Mouse (Mus musculus) liver, adult 2 months (tissue): ENCODE measurements around the gene Tead3. TPM values are rescaled to one million over a fixed set of nuclear protein-coding genes. Genes with fewer than 3 reads are reported as not detected.
A peak's percentile ranks its signal among the peaks of the same experiment; 100 is the strongest.

Experiments
- DNase-seq: peaks from one replicate; pipeline ENCODE4 v3.0.0-alpha.2; 2011; ENCODE audit warnings: low read depth, low spot score; ENCODE audit errors: extremely low read depth
- H3K27ac ChIP-seq: fragments of 200-500 bp; replicated peaks from 2 replicates; pipeline ENCODE4 v1.5.1; 2012; ENCODE audit warnings: low read depth, mild to moderate bottlenecking, control low read depth, inconsistent platforms, low read length; ENCODE audit not compliant: insufficient read depth
- H3K27me3 ChIP-seq: fragments of 200-500 bp; 2 replicates; pipeline ENCODE4 v1.6.1; 2012; ENCODE audit warnings: mild to moderate bottlenecking, moderate library complexity, low read length, inconsistent platforms; ENCODE audit not compliant: control insufficient read depth, insufficient read depth
- H3K36me3 ChIP-seq: fragments of 200-500 bp; 2 replicates; pipeline ENCODE4 v1.6.1; 2012; ENCODE audit warnings: low read length, inconsistent platforms; ENCODE audit not compliant: control insufficient read depth, insufficient read depth
- H3K4me1 ChIP-seq: fragments of 200-500 bp; 2 replicates; pipeline ENCODE4 v1.6.1; 2011; ENCODE audit warnings: low read length; ENCODE audit not compliant: control insufficient read depth, insufficient read depth
- H3K4me3 ChIP-seq: fragments of 200-500 bp; 2 replicates; pipeline ENCODE4 v1.5.1; 2011; ENCODE audit warnings: low read depth, mild to moderate bottlenecking, control low read depth, low read length, moderate library complexity; ENCODE audit not compliant: insufficient read depth
- H3K79me2 ChIP-seq: fragments of 200-500 bp; 2 replicates; pipeline ENCODE4 v1.6.1; 2012; ENCODE audit warnings: inconsistent platforms, mild to moderate bottlenecking, low read length, moderate library complexity; ENCODE audit not compliant: control insufficient read depth, insufficient read depth
- H3K9ac ChIP-seq: fragments of 200-500 bp; 2 replicates; pipeline ENCODE4 v1.6.1; 2012; ENCODE audit warnings: low read depth, mild to moderate bottlenecking, control low read depth, inconsistent platforms, low read length
- CTCF ChIP-seq: fragments of 200-500 bp; IDR thresholded peaks from 2 replicates; pipeline ENCODE4 v1.5.1; 2011; ENCODE audit warnings: low read depth, low read length, control low read depth
- POLR2A ChIP-seq: fragments of 200-500 bp; IDR thresholded peaks from 2 replicates; pipeline ENCODE4 v1.6.1; 2011; ENCODE audit warnings: low read length, control low read depth; ENCODE audit not compliant: insufficient read depth; ENCODE audit errors: extremely low read depth
- WGBS: fragments of 180-500 bp; shearing (Covaris S2); methylation state at CpG from one replicate; pipeline ENCODE4 v1.1.7; 2018; 5-methylcytosine and 5-hydroxymethylcytosine counted together
- polyA plus RNA-seq: library from polyadenylated mRNA; depleted of rRNA; stranded (reverse); fragments of >200 nt; gene quantifications from 2 replicates; pipeline ENCODE4 v1.2.3, GENCODE M21; 2012
- total RNA-seq: library from RNA; depleted of rRNA; stranded (reverse); fragments of >200 nt; gene quantifications from 2 replicates; pipeline ENCODE4 v1.2.3, GENCODE M21; 2014

Tead3 gene
- total and polyA plus RNA-seq, 2 experiments: 3.0 to 11.0 TPM

- H3K27me3 ChIP-seq: no peaks in the 10 kb centered on the region
- no peaks in the 10 kb centered on the region for H3K79me2 ChIP-seq
- no peak overlapping the region for H3K9ac ChIP-seq
- no peaks in the 10 kb centered on the region; the same call in 1 of the 2 replicates for H3K36me3 ChIP-seq
- H3K4me1 ChIP-seq: no peaks in the 10 kb centered on the region
- DNase-seq: no peak
- TF ChIP-seq POLR2A (no peak), CTCF (no peak)
- no peak overlapping the region for H3K27ac ChIP-seq
- H3K4me3 ChIP-seq: no peak overlapping the region
- 79% methylated on average over 9 of the region's 9 CpGs for WGBS
These were observed 50.3 kb downstream of the Tead3 start for GRCm38 (mm10) chr17:28300323-28300722.

- no peaks in the 10 kb centered on the region; the same call in 1 of the 2 replicates for H3K36me3 ChIP-seq
- no peaks in the 10 kb centered on the region for H3K79me2 ChIP-seq
- no peak overlapping the region for H3K4me3 ChIP-seq
- no peaks in the 10 kb centered on the region for H3K4me1 ChIP-seq
- no peaks in the 10 kb centered on the region for H3K27me3 ChIP-seq
- H3K27ac ChIP-seq: no peak overlapping the region
- TF ChIP-seq POLR2A (no peak), CTCF (no peak)
- DNase-seq: no peak
- H3K9ac ChIP-seq: no peak overlapping the region
- WGBS: 76% methylated on average over 11 of the region's 11 CpGs
These were observed 50.8 kb downstream of the Tead3 start for GRCm38 (mm10) chr17:28299669-28300320.

- Histone ChIP-seq H3K4me3 (no peak overlapping the region), H3K9ac (no peak overlapping the region), H3K27ac (no peak overlapping the region), H3K79me2 (no peaks in the 10 kb centered on the region), H3K27me3 (no peaks in the 10 kb centered on the region), H3K36me3 (no peaks in the 10 kb centered on the region; the same call in 1 of the 2 replicates), H3K4me1 (no peaks in the 10 kb centered on the region)
- DNase-seq: no peak
- WGBS: 74% methylated on average over 17 of the region's 17 CpGs
- no peak for TF ChIP-seq POLR2A
- no peak for TF ChIP-seq CTCF
These were observed 51.7 kb downstream of the Tead3 start for GRCm38 (mm10) chr17:28298888-28299287.

- Histone ChIP-seq H3K79me2 (no peaks in the 10 kb centered on the region), H3K27me3 (no peaks in the 10 kb centered on the region), H3K9ac (no peak overlapping the region), H3K4me3 (no peak overlapping the region), H3K4me1 (peaks cover 9% of the 10 kb centered on the region), H3K36me3 (no peaks in the 10 kb centered on the region; the same call in 1 of the 2 replicates), H3K27ac (no peak overlapping the region)
- TF ChIP-seq POLR2A: no peak
- no peak for TF ChIP-seq CTCF
- 83% methylated on average over 17 of the region's 17 CpGs for WGBS
- DNase-seq: peak; percentile 26
These were observed 55.9 kb downstream of the Tead3 start for GRCm38 (mm10) chr17:28294449-28295333.

- peaks cover 9% of the 10 kb centered on the region for H3K4me1 ChIP-seq
- no peak overlapping the region for H3K9ac ChIP-seq
- no peak overlapping the region for H3K4me3 ChIP-seq
- no peak for DNase-seq
- 80% methylated on average over 4 of the region's 4 CpGs for WGBS
- no peaks in the 10 kb centered on the region for H3K27me3 ChIP-seq
- H3K36me3 ChIP-seq: no peaks in the 10 kb centered on the region; the same call in 1 of the 2 replicates
- no peaks in the 10 kb centered on the region for H3K79me2 ChIP-seq
- H3K27ac ChIP-seq: no peak overlapping the region
- TF ChIP-seq CTCF (no peak), POLR2A (no peak)
These were observed 56.9 kb downstream of the Tead3 start for GRCm38 (mm10) chr17:28293716-28294115.
